Mouse (Mus musculus) spleen, adult 2 months (tissue): ENCODE results near the gene Mtln. TPM values are rescaled to one million over a fixed set of nuclear protein-coding genes. Genes with fewer than 3 reads are reported as not detected.
A peak's percentile ranks its signal among the peaks of the same experiment; 100 is the strongest.

Source experiments
- DNase-seq, 2 experiments: peaks; one replicate each; pipeline versions ENCODE4 v3.0.0 to v3.0.0-alpha.2; 2012 to 2021; ENCODE audit warnings: low spot score in 2 of 2, low read depth in 1 of 2
- H3K27ac ChIP-seq: fragments of 200-500 bp; 2 replicates; pipeline ENCODE4 v1.5.1; 2012; ENCODE audit warnings: low read length, inconsistent platforms; ENCODE audit not compliant: insufficient read depth
- H3K27me3 ChIP-seq: fragments of 200-500 bp; 2 replicates; pipeline ENCODE4 v1.6.1; 2012; ENCODE audit warnings: mild to moderate bottlenecking, moderate library complexity, low read length, inconsistent platforms; ENCODE audit not compliant: control insufficient read depth, insufficient read depth
- H3K36me3 ChIP-seq: fragments of 200-500 bp; 2 replicates; pipeline ENCODE4 v1.6.1; 2012; ENCODE audit warnings: mild to moderate bottlenecking, low read length, inconsistent platforms; ENCODE audit not compliant: control insufficient read depth, insufficient read depth
- H3K4me1 ChIP-seq: fragments of 200-500 bp; 2 replicates; pipeline ENCODE4 v1.6.1; 2011; ENCODE audit warnings: inconsistent platforms; ENCODE audit not compliant: control insufficient read depth, insufficient read depth, insufficient read length
- H3K4me3 ChIP-seq: fragments of 200-500 bp; 2 replicates; pipeline ENCODE4 v1.5.1; 2011; ENCODE audit warnings: mild to moderate bottlenecking, inconsistent platforms; ENCODE audit not compliant: insufficient read depth, insufficient read length; ENCODE audit errors: extremely low read depth
- CTCF ChIP-seq: fragments of 200-500 bp; IDR thresholded peaks from 2 replicates; pipeline ENCODE4 v1.5.1; 2011; ENCODE audit warnings: mild to moderate bottlenecking, inconsistent platforms; ENCODE audit not compliant: insufficient read depth, insufficient read length, insufficient replicate concordance; ENCODE audit errors: extremely low read depth
- POLR2A ChIP-seq: fragments of 200-500 bp; IDR thresholded peaks from 2 replicates; pipeline ENCODE4 v1.6.1; 2011; ENCODE audit warnings: low read depth, low read length, inconsistent platforms
- WGBS: fragments of 180-500 bp; shearing (Covaris S2); methylation state at CpG from one replicate; pipeline ENCODE4 v1.1.7; 2018; 5-methylcytosine and 5-hydroxymethylcytosine counted together
- polyA plus RNA-seq: library from polyadenylated mRNA; depleted of rRNA; stranded (reverse); fragments of >200 nt; gene quantifications from 2 replicates; pipeline ENCODE4 v1.2.3, GENCODE M21; 2012; rRNA removed

Gene Mtln
- polyA plus RNA-seq: 21.9 and 39.2 TPM in 2 replicates

- H3K27ac ChIP-seq: peak within 1 kb of the TSS; percentile 47; the same call in 1 of the 2 replicates
- H3K36me3 ChIP-seq: no peaks in the 10 kb centered on the region
- DNase-seq: peak; percentile 46 to 83
- peak; percentile 51 for TF ChIP-seq POLR2A
- TF ChIP-seq CTCF: no peak
- H3K27me3 ChIP-seq: no peaks in the 10 kb centered on the region
- H3K4me3 ChIP-seq: peak within 1 kb of the TSS; percentile 93
- WGBS: under 1% methylated on average over 37 of the region's 37 CpGs
- peaks cover 2% of the 10 kb centered on the region for H3K4me1 ChIP-seq
Observed at GRCm38 (mm10) chr2:127791919-127792603, at the start of gene Mtln. Mtln (minus strand) TSS chr2:127792488.

GRCm38 (mm10) chr2:127841402-127841801 lies 49.1 kb upstream of the Mtln start:
- TF ChIP-seq POLR2A: no peak
- no peak for TF ChIP-seq CTCF
- 88% methylated on average over 1 of the region's 1 CpGs for whole genome bisulfite sequencing
- H3K36me3 ChIP-seq: no peaks in the 10 kb centered on the region
- DNase-seq: no peak
- H3K4me1 ChIP-seq: no peaks in the 10 kb centered on the region
- H3K4me3 ChIP-seq: no peak overlapping the region
- peaks cover 8% of the 10 kb centered on the region for H3K27me3 ChIP-seq
- H3K27ac ChIP-seq: no peak overlapping the region

GRCm38 (mm10) chr2:127839425-127839824 lies 47.1 kb upstream of the Mtln start:
- Histone ChIP-seq H3K27me3 (peaks cover 8% of the 10 kb centered on the region), H3K4me3 (no peak overlapping the region), H3K27ac (no peak overlapping the region), H3K4me1 (no peaks in the 10 kb centered on the region), H3K36me3 (no peaks in the 10 kb centered on the region)
- WGBS: 42% methylated on average over 11 of the region's 11 CpGs
- TF ChIP-seq POLR2A (no peak), CTCF (no peak)
- no peak for DNase-seq

GRCm38 (mm10) chr2:127838576-127838975 lies 46.3 kb upstream of the Mtln start, which contains the start of gene Acoxl:
Acoxl (plus strand) TSS chr2:127838876.
- WGBS: 75% methylated on average over 7 of the region's 7 CpGs
- no peak for TF ChIP-seq POLR2A
- no peak for TF ChIP-seq CTCF
- no peak for DNase-seq
- Histone ChIP-seq H3K36me3 (no peaks in the 10 kb centered on the region), H3K4me3 (no peak within 1 kb of the TSS), H3K4me1 (no peaks in the 10 kb centered on the region), H3K27ac (no peak within 1 kb of the TSS), H3K27me3 (peaks cover 8% of the 10 kb centered on the region)

GRCm38 (mm10) chr2:127832833-127833190 lies 40.5 kb upstream of the Mtln start:
- H3K36me3 ChIP-seq: no peaks in the 10 kb centered on the region
- 2% methylated on average over 2 of the region's 2 CpGs for WGBS
- peak in 1 of 2 experiments; percentile 37 for DNase-seq

GRCm38 (mm10) chr2:127832103-127832832 lies 40.0 kb upstream of the Mtln start:
- TF ChIP-seq CTCF: no peak
- no peak for TF ChIP-seq POLR2A
- Histone ChIP-seq H3K36me3 (no peaks in the 10 kb centered on the region), H3K27me3 (no peaks in the 10 kb centered on the region; the same call in 1 of the 2 replicates), H3K4me1 (peaks cover 7% of the 10 kb centered on the region; the same call in 1 of the 2 replicates), H3K27ac (no peak overlapping the region), H3K4me3 (peak overlapping the region; percentile 52)
- WGBS: 10% methylated on average over 11 of the region's 11 CpGs
- peak in 1 of 2 experiments; percentile 12 for DNase-seq

More at GRCm38 (mm10) chr2:127832833-127833190, 40.5 kb upstream of the Mtln start:
- peaks cover 1% of the 10 kb centered on the region; the same call in 1 of the 2 replicates for H3K27me3 ChIP-seq
- peaks cover 7% of the 10 kb centered on the region; the same call in 1 of the 2 replicates for H3K4me1 ChIP-seq
- H3K27ac ChIP-seq: no peak overlapping the region
- TF ChIP-seq CTCF (no peak), POLR2A (no peak)
- H3K4me3 ChIP-seq: no peak overlapping the region

- under 1% methylated on average over 56 of the region's 56 CpGs for WGBS
Observed at GRCm38 (mm10) chr2:127831401-127832102, 39.3 kb upstream of the Mtln start, which contains the start of gene Bub1. Bub1 (minus strand) TSS chr2:127831865.

More at GRCm38 (mm10) chr2:127831401-127832102, 39.3 kb upstream of the Mtln start, which contains the start of gene Bub1:
- H3K4me1 ChIP-seq: peaks cover 7% of the 10 kb centered on the region; the same call in 1 of the 2 replicates
- H3K36me3 ChIP-seq: no peaks in the 10 kb centered on the region
- no peak for TF ChIP-seq POLR2A
- TF ChIP-seq CTCF: no peak
- H3K27ac ChIP-seq: no peak within 1 kb of the TSS
- peak; percentile 85 to 93 for DNase-seq
- peak within 1 kb of the TSS; percentile 64 for H3K4me3 ChIP-seq
- H3K27me3 ChIP-seq: no peaks in the 10 kb centered on the region; the same call in 1 of the 2 replicates
